Mouse (Mus musculus): Measurements from ENCODE around the gene Tubg2. TPM values are rescaled to one million over a fixed set of nuclear protein-coding genes. Genes with fewer than 3 reads are reported as not detected.

Tubg2 gene
- total RNA-seq, 2 experiments from 2014 or later, result 47.5 to 48.6 TPM

DNA sequence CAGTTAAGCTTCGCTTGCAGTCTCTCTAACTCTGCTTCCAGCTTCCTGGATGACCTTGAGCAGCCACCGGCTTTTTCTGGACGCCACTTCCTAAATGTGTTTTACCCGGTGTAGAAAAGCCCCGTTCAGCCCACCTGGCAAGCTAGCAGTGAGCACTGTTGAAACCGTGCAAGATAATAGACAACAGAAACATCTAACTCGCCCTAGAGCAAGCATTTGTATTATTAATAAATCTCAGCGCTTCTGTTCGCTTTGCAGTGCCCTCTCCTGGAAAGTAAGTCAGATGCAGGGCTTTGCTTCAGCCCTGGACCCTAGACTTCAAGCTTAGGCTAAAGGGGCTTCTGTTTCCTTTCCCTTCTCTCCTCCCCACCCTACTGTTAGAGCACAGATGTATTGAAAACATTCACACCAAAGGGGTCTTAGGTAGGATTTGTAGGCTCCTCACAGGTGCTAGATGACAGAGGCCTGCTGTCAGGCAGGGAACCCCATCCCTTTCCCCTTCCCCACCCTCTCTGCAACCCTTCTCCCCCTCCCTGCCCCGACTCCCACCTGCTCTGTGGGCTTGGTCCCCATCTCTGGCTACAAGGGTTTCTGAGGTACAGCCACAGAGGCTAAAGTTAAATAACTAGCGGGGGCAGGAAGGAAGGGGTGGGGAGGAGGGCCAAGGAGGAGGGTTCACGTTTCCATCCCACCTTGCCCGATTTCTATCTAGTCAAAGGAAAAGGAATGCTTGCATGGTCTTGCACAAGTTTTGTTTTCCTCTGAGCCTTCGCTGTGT lies 19.3 kb downstream of the Tubg2 start, which contains the start of gene Ccr10:
Gene Ccr10 (minus strand): TSS at position 593 of the 778 bp plus-strand sequence.
- no peak for DNase-seq (ENCODE audit: low spot score in 2 of 2)
- intact Hi-C loops (cut with DNase I), result no loop called here

DNA sequence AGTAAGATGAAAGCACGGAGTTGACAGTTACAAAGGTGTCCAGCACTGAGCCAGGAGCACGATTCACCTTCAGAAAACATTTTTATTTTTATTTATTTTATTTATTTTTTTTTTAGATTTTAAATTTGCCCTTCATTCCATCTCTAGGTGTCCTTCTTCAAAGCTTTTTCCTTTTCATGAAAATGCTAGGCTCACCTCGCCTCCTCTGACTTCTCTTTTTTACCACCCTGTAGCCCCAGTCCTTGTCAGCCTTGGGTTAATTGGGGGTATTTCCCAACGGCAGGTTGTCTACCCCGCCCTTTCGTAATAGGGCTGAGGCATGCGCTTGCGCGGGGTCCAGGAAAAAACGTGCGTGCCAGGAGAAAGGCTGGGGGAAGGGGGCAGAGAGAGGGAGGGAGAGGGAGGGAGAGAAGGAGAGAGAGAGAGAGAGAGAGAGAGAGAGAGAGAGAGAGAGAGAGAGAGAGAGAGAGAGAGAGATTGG lies 20.0 kb downstream of the Tubg2 start:
- peak in 1 of 2 experiments; percentile 79 for DNase-seq (ENCODE audit: low spot score in 2 of 2)

DNA sequence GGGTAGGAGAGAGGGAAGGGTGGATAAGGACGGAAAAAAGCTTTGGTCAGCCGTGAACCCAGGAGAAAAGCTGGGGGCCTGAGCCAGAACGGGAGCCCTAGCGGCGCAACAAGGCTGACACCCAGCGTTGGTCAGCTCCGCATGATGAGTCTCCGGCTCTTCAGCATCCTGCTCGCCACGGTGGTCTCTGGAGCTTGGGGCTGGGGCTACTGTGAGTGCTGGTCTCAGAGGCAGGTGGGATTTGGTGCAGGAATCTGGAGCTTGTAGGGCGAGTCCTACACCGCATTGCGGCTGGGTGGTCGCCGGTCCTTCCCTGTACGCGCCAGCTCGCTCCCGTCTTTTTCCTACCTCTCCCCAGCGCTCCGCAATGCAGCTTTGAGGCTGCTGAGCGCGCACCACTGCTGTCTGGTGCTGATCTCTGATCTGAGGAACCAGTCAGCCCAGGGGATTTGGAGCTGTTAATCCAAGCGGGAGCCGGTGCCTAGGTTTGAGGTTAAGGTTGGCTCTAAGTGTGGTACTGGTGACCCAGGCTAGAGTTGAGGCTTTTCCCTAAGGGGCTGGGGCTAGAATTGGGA lies 20.5 kb downstream of the Tubg2 start:
- peak; percentile 56 to 67 for DNase-seq (ENCODE audit: low spot score in 2 of 2)
- intact Hi-C loops (cut with DNase I), result loop anchor here (2.0 kb wide), 2 partner anchors 81 to 93 kb away; partner anchors contain the start of genes Coasy and Psmc3ip

More for the DNA sequence above, 20.0 kb downstream of the Tubg2 start:
- intact Hi-C loops (cut with DNase I), result loop anchor here (2.0 kb wide), 2 partner anchors 81 to 93 kb away; partner anchors contain the start of genes Coasy and Psmc3ip

DNA sequence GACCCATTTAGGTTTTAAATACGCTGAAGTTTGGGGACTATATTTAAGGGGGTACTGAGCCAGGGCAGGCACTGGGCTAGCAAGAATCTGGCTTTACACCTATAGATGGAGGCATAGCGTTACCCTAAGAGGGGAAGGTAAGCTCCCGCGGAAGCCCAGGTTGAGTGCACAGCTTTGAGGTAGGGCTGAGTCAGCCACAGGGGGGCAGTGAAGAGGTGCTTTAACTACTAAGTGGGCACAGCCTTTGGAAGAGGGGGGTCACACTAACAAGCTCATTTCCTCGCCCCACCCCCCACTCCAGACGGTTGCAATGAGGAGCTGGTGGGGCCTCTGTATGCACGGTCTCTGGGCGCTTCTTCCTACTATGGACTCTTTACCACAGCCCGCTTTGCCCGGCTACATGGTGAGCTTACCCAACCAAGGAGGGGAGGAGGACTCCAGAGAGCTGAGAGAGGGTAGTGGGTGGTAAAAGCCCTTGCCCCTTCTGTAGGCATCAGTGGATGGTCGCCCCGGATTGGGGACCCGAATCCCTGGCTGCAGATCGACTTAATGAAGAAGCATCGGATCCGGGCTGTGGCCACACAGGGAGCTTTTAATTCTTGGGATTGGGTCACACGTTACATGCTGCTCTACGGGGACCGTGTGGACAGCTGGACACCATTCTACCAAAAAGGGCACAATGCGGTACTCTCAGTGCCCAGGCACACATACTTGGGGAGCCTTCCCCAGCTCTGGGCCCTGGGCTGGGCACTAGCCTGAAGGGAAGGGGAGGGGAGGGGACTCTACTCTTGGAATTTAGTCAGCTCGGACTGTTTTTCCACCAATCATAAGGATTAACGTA lies 21.4 kb downstream of the Tubg2 start:
- intact Hi-C loops (cut with DNase I), result loop anchor here (2.0 kb wide), 2 partner anchors 82 to 94 kb away; partner anchors contain the start of genes Coasy and Psmc3ip
- peak; percentile 73 to 81 for DNase-seq (ENCODE audit: low spot score in 2 of 2)

DNA sequence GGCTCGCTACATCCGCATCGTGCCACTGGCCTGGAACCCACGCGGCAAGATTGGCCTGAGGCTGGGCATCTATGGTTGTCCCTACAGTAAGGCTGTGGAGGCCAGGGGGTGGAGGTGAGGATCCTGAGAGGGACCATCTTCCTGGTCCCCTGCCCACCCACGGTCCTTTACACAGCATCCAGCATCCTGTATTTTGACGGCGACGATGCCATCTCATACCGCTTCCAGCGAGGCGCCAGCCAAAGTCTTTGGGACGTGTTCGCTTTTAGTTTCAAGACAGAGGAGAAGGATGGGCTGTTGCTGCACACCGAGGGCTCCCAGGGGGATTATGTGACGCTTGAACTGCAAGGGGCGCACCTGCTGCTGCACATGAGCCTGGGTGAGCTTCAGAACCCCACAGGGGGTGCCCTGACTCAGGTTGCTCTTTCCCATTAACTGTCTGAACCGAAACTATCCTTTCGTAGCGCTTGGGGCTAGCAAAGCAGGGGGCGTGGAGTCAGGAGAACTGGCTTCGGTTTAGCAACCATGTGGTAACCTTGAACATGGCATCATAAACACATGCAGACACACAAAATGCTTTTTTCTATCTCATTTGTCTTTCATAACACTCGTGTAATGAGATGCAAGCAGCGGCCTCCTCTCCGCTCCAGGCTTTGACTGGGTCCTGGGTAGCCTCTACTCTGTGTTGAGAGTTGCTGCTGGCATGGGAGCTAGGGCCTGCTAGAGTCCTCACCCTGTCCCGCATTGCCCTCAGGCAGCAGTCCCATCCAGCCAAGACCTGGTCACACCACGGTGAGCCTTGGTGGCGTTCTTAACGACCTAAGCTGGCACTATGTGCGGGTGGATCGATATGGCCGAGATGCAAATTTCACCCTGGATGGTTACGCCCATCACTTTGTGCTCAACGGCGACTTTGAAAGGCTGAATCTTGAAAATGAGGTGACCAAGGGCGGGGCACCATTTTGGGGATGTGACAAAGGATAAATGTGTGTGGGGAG lies 22.7 kb downstream of the Tubg2 start:
- intact Hi-C loops (cut with DNase I), result no loop called here
- DNase-seq (ENCODE audit: low spot score in 2 of 2), result no peak

DNA sequence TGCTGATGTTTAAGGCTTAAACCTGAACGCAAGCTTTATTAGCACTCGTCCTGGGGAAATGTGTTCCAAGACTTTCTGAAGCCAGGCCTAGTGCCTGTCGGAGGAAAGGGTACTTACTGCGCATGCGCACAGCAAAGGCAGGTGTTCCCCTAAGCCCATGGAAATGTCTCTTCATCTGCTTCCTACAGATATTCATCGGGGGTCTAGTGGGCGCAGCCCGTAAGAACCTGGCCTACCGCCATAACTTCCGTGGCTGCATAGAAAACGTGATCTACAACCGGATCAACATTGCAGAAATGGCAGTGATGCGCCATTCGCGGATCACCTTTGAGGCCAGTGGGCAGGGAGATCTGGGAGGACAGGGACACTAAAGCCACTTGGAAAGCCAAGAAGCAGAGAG lies 23.6 kb downstream of the Tubg2 start:
- intact Hi-C loops (cut with DNase I), result no loop called here

DNA sequence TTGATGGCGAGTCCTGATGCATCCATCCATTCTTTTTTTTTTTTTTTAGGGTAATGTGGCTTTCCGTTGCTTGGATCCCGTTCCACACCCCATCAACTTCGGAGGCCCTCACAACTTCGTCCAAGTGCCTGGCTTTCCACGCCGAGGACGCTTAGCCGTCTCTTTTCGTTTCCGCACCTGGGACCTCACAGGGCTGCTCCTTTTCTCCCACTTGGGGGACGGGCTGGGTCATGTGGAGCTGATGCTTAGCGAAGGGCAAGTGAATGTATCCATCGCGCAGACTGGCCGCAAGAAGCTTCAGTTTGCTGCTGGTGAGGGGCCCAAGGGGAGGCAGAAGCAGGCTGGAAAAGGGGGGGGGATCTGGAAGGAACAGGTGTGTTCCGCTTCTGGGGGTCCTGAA lies 24.6 kb downstream of the Tubg2 start:
- intact Hi-C loops (cut with DNase I), result no loop called here
- DNase-seq (ENCODE audit: low spot score in 2 of 2), result no peak

More for the DNA sequence above, 23.6 kb downstream of the Tubg2 start:
- no peak for DNase-seq (ENCODE audit: low spot score in 2 of 2)

DNA sequence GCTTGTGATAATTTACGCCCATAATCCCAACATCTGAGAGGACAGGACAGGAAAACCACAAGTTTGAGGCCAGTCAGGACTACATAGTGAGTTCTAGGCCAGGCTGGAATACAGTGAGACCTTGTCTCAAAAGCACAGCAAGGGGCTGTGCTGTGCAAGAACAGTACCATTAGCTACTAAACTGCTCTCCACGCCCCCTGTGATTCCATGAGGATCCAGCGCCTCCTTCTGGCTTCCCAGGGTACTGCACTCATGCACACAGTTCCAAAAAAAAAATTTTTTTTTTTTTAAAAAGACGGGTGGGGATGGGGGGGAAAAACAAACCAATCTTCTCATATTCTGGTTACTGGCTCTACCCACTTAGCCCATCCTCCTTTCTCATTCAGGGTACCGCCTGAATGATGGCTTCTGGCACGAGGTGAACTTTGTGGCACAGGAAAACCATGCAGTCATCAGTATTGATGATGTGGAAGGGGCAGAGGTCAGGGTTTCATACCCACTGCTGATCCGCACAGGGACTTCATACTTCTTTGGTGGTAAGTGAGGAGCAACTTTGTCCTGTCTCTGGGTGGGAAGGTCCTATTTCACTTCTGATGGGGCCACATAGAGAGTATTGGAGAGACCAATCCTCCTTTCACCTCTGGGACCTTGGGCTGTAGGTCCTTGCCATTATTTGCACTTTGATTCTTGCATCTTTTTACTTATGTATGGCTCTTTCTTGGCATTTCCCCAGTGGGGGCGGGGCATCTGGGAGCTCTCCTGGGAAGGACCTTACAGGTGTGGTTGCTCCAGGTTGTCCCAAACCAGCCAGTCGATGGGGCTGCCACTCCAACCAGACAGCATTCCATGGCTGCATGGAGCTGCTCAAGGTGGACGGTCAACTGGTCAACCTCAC lies 25.4 kb downstream of the Tubg2 start:
- intact Hi-C loops (cut with DNase I), result no loop called here
- no peak for DNase-seq (ENCODE audit: low spot score in 2 of 2)

DNA sequence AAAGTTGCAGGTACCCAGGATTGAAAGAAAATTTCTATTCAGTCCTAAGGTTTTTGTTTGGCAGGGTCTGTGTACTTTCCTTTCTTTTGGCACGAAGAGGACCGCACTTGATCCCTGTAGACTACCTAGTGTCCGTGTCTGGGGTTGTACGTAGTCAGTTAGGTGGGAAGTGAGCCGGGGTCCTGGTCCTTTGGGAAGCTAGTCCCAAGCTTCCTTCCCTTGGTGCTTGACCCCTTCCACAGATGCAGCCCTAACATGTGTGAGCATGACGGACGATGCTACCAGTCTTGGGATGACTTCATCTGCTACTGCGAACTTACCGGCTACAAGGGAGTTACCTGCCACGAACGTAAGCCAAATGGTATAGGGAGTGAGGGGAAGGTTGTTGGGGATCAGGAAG lies 26.3 kb downstream of the Tubg2 start:
- intact Hi-C loops (cut with DNase I), result no loop called here
- DNase-seq (ENCODE audit: low spot score in 2 of 2), result no peak

DNA sequence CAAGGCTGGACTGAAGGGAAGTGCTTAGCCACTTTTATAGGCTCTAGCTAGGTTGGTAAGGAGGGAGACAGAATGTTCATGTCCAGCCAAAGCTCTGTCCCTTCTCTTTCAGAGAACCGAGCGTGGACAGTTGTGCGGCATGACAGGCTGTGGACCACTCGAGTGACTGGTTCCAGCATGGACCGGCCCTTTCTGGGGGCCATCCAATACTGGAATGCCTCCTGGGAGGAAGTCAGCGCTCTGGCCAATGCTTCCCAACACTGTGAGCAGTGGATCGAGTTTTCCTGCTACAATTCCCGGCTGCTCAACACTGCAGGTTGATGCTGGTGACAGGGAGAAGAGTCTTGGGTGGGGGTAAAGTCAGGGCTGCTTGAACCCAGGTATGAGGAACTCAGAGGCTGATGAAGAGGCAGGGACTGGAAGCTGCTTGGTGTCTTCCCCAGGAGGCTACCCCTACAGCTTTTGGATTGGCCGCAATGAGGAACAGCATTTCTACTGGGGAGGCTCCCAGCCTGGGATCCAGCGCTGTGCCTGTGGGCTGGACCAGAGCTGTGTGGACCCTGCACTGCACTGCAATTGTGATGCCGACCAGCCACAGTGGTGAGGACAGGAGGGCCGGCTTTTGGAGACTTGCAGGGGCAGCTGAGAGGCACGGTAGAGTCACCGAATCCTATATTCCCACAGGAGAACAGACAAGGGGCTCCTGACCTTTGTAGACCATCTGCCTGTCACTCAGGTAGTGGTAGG lies 27.2 kb downstream of the Tubg2 start:
- intact Hi-C loops (cut with DNase I), result no loop called here

DNA sequence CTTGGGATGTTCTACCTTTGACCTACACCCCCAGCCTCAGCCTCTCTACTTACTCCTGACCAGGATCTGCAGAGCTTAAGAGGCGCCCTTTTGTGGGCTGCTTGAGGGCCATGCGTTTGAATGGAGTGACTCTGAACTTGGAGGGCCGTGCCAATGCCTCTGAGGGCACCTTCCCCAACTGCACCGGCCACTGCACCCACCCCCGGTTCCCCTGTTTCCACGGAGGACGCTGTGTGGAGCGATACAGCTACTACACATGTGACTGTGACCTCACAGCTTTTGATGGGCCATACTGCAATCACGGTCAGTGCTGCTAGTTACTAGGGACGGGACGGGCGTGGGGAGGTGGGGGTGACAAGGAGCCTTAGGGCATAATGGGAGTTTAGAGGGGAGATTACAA lies 29.3 kb downstream of the Tubg2 start:
- DNase-seq (ENCODE audit: low spot score in 2 of 2), result no peak
- intact Hi-C loops (cut with DNase I), result no loop called here

More for the DNA sequence above, 27.2 kb downstream of the Tubg2 start:
- DNase-seq (ENCODE audit: low spot score in 2 of 2), result no peak

DNA sequence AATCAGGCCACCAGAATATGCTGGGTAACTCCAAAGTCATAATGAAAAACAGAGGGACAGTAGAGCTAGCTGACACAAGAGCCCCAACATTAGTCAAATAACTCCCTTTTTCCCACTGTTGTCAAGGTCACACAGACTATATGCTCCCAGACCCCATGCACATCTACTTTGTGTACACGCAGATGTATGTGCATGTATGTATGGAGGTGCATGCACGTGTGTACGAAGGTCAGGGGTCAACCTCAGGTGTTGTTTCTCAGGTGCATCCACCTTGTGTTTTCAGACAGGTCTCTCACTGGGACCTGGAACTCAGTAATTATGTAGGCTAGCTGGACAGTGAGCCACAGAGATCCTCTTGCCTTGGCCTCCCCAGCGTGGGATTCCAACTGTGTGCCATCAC lies 29.7 kb downstream of the Tubg2 start:
- no peak for DNase-seq (ENCODE audit: low spot score in 2 of 2)

DNA sequence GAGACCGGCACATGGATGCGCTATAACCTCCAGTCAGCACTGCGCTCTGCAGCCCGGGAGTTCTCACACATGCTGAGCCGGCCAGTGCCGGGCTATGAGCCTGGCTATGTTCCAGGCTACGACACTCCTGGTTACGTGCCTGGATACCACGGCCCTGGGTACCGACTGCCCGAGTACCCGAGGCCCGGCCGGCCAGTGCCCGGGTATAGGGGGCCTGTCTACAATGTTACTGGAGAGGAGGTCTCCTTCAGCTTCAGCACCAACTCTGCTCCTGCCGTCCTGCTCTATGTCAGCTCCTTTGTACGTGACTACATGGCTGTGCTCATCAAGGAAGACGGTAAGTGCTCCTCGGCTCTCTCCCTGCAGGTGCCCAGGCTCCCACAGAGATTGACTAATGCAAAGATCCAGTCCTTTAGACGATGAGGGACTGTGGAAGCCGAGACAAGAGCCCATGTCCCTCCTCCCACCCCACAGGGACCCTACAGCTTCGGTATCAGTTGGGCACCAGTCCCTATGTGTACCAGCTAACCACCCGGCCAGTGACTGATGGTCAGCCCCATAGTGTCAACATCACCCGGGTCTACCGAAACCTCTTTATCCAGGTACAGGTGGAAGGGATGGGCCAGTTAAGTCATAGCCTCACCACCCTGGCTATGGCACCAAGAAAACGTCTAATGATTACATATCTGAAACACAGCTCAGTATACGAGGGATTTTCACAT lies 31.0 kb downstream of the Tubg2 start:
- no peak for DNase-seq (ENCODE audit: low spot score in 2 of 2)
- intact Hi-C loops (cut with DNase I), result no loop called here

More for the DNA sequence above, 29.7 kb downstream of the Tubg2 start:
- intact Hi-C loops (cut with DNase I), result no loop called here

DNA sequence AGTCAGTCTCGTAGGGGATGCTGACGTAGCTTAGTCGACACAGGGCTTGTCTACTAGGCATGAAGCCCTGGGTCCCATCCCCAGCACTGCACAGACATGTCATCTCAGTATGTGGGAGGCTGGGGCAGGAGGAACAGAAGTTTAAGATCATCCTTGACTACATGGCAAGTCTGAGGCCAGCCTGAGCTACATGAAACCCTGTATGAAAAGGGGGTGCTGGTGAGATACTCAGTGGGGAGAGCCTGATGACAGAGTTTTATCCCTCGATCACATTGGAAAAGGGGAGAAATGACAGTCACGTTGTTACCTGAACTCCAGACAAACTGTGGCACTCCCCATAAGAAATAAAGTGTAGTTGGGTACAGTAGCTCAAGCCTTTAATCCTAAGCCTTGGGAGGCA lies 31.8 kb downstream of the Tubg2 start:
- no peak for DNase-seq (ENCODE audit: low spot score in 2 of 2)
- intact Hi-C loops (cut with DNase I), result no loop called here

DNA sequence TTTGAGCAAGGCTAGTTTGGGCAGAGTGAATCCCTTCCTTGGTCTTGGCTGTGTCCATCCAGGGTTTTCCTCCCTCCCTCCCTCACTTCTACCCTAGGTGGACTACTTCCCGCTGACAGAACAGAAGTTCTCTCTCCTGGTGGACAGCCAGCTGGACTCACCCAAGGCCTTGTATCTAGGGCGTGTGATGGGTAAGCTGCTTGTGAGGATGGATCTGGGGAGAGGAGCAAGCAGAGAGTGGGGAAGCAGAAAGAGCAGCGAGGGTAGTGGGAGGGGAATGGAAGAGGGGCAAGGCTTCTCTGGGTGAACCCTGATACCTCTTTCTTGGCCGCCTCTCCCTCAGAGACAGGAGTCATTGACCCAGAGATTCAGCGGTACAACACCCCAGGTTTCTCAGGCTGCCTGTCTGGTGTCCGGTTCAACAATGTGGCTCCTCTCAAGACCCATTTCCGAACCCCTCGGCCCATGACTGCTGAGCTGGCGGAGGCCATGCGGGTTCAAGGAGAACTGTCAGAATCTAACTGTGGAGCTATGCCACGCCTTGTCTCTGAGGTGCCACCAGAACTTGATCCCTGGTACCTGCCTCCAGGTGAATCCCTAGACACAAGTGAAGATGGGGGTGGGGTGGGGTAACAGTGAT lies 32.6 kb downstream of the Tubg2 start:
- intact Hi-C loops (cut with DNase I), result no loop called here
- DNase-seq (ENCODE audit: low spot score in 2 of 2), result no peak

Data from left cerebral cortex, postnatal 25 days (tissue).